Mouse (Mus musculus) lung, embryonic 15.5 days (tissue): Measurements from ENCODE around the gene 1600015I10Rik. TPM values are rescaled to one million over a fixed set of nuclear protein-coding genes. Genes with fewer than 3 reads are reported as not detected.
"Not testable (repeated sequence)": the region's sequence is repeated elsewhere in the genome, so short reads cannot be mapped to it uniquely, and the experiment has no call there.

Experiments used
- ATAC-seq: fragments of 200-750 bp; cut with Nextera tagmentation; 2 replicates; pipeline ENCODE4 v1.8.0; 2017; ENCODE audit warnings: moderate number of reproducible peaks, borderline replicate concordance; ENCODE audit not compliant: low FRiP score, low TSS enrichment; ENCODE audit errors: extremely low read depth
- H3K27ac ChIP-seq: fragments of 300-500 bp; sonication (generic); 2 replicates; pipeline ENCODE4 v1.5.1; 2015; ENCODE audit warnings: moderate library complexity, mild to moderate bottlenecking, inconsistent platforms
- H3K27me3 ChIP-seq: fragments of 300-500 bp; sonication (generic); 2 replicates; pipeline ENCODE4 v1.6.1; 2015; ENCODE audit warnings: inconsistent platforms
- H3K36me3 ChIP-seq: fragments of 300-500 bp; sonication (generic); 2 replicates; pipeline ENCODE4 v1.6.1; 2015; ENCODE audit warnings: inconsistent platforms
- H3K4me1 ChIP-seq: fragments of 300-500 bp; sonication (generic); 2 replicates; pipeline ENCODE4 v1.6.1; 2015; ENCODE audit warnings: inconsistent platforms
- H3K4me2 ChIP-seq: fragments of 300-500 bp; sonication (generic); 2 replicates; pipeline ENCODE4 v1.6.1; 2015; ENCODE audit warnings: inconsistent platforms, mild to moderate bottlenecking, moderate library complexity
- H3K4me3 ChIP-seq: fragments of 300-500 bp; sonication (generic); 2 replicates; pipeline ENCODE4 v1.5.1; 2015; ENCODE audit warnings: mild to moderate bottlenecking, inconsistent platforms
- H3K9ac ChIP-seq: fragments of 300-500 bp; sonication (generic); 2 replicates; pipeline ENCODE4 v1.6.1; 2015; ENCODE audit warnings: inconsistent platforms
- H3K9me3 ChIP-seq: fragments of 300-500 bp; sonication (generic); 2 replicates; pipeline ENCODE4 v1.6.1; 2016; ENCODE audit warnings: inconsistent platforms
- WGBS: fragments of 180-500 bp; shearing (Covaris S2); methylation state at CpG from one replicate; pipeline ENCODE4 v1.1.7; 2015; 5-methylcytosine and 5-hydroxymethylcytosine counted together
- polyA plus RNA-seq: library from polyadenylated mRNA; unstranded; fragments of >200 nt; fragmentation: Nextera tagmentation; extraction: Ambion mirVana; gene quantifications from 2 replicates; pipeline ENCODE4 v1.2.1, GENCODE M21; 2015

The 1600015I10Rik gene
- not detected in 2 replicates for polyA plus RNA-seq

- H3K36me3 ChIP-seq: no peaks in the 10 kb centered on the region
- WGBS: 81% methylated on average over 5 of the region's 5 CpGs
- H3K4me3 ChIP-seq: no peak within 1 kb of the TSS
- no peaks in the 10 kb centered on the region for H3K27me3 ChIP-seq
- H3K4me2 ChIP-seq: no peak within 1 kb of the TSS
- no peaks in the 10 kb centered on the region for H3K4me1 ChIP-seq
- ATAC-seq: no peak
- no peak within 1 kb of the TSS for H3K9ac ChIP-seq
- H3K9me3 ChIP-seq: no peaks in the 10 kb centered on the region
- no peak within 1 kb of the TSS for H3K27ac ChIP-seq
Measured at GRCm38 (mm10) chr6:48929595-48929994, at the start of gene 1600015I10Rik. Gene 1600015I10Rik (plus strand): TSS chr6:48929895.

- H3K4me2 ChIP-seq: no peak overlapping the region
- H3K9me3 ChIP-seq: no peaks in the 10 kb centered on the region
- no peak overlapping the region for H3K27ac ChIP-seq
- H3K36me3 ChIP-seq: no peaks in the 10 kb centered on the region
- H3K4me1 ChIP-seq: no peaks in the 10 kb centered on the region
- no peak for ATAC-seq
- 63% methylated on average over 4 of the region's 4 CpGs for WGBS
- no peak overlapping the region for H3K9ac ChIP-seq
- H3K4me3 ChIP-seq: no peak overlapping the region
- no peaks in the 10 kb centered on the region for H3K27me3 ChIP-seq
Measured at GRCm38 (mm10) chr6:48894203-48894602, 35.5 kb upstream of the 1600015I10Rik start.

- Histone ChIP-seq H3K27ac (no peak overlapping the region), H3K9me3 (no peaks in the 10 kb centered on the region), H3K27me3 (no peaks in the 10 kb centered on the region), H3K4me2 (no peak overlapping the region), H3K36me3 (no peaks in the 10 kb centered on the region), H3K4me1 (no peaks in the 10 kb centered on the region), H3K4me3 (no peak overlapping the region), H3K9ac (no peak overlapping the region)
- ATAC-seq: no peak
- 76% methylated on average over 8 of the region's 8 CpGs for WGBS
Measured at GRCm38 (mm10) chr6:48894938-48895818, 34.5 kb upstream of the 1600015I10Rik start.

GRCm38 (mm10) chr6:48895941-48896340 lies 33.8 kb upstream of the 1600015I10Rik start:
- Histone ChIP-seq H3K4me2 (no peak overlapping the region), H3K4me3 (no peak overlapping the region), H3K36me3 (no peaks in the 10 kb centered on the region), H3K27ac (no peak overlapping the region), H3K4me1 (no peaks in the 10 kb centered on the region), H3K9ac (no peak overlapping the region), H3K27me3 (no peaks in the 10 kb centered on the region), H3K9me3 (no peaks in the 10 kb centered on the region)
- no peak for ATAC-seq
- WGBS: 80% methylated on average over 5 of the region's 5 CpGs

- Histone ChIP-seq H3K4me2 (no peak overlapping the region), H3K27ac (no peak overlapping the region), H3K36me3 (no peaks in the 10 kb centered on the region), H3K4me3 (no peak overlapping the region), H3K9me3 (no peaks in the 10 kb centered on the region), H3K27me3 (no peaks in the 10 kb centered on the region), H3K4me1 (no peaks in the 10 kb centered on the region), H3K9ac (no peak overlapping the region)
- no peak for ATAC-seq
- WGBS: 87% methylated on average over 5 of the region's 5 CpGs
Measured at GRCm38 (mm10) chr6:48896956-48897355, 32.7 kb upstream of the 1600015I10Rik start.

DNA sequence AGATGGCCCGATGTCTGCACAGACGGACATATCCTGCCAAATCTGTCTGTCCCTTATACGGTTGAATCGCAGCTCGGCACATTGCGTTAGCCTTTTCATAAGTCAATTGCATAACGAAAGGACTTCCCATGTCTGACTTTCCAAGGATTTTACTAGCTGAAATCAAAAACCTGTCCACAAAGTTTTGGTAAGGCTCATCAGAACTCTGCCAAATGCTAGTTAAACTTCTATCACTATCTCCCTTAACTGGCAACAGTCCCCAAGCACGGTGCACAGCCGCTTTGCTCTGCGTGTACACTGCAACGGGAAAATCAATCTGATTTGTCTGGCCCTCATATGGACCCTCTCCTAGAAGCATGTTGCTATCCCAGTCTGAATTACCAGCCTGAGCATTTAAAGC lies 28.4 kb upstream of the 1600015I10Rik start:
- not testable (repeated sequence) for H3K4me2 ChIP-seq, H3K36me3 ChIP-seq, H3K9ac ChIP-seq, H3K4me3 ChIP-seq, H3K27me3 ChIP-seq, ATAC-seq, H3K4me1 ChIP-seq, H3K27ac ChIP-seq, H3K9me3 ChIP-seq
- WGBS: 84% methylated on average over 11 of the region's 11 CpGs

GRCm38 (mm10) chr6:48902511-48903406 lies 26.9 kb upstream of the 1600015I10Rik start:
- Histone ChIP-seq H3K36me3 (no peaks in the 10 kb centered on the region), H3K4me1 (no peaks in the 10 kb centered on the region), H3K27me3 (no peaks in the 10 kb centered on the region), H3K27ac (no peak overlapping the region), H3K4me2 (no peak overlapping the region), H3K9ac (no peak overlapping the region), H3K9me3 (no peaks in the 10 kb centered on the region), H3K4me3 (no peak overlapping the region)
- no peak for ATAC-seq
- WGBS: 82% methylated on average over 17 of the region's 17 CpGs

DNA sequence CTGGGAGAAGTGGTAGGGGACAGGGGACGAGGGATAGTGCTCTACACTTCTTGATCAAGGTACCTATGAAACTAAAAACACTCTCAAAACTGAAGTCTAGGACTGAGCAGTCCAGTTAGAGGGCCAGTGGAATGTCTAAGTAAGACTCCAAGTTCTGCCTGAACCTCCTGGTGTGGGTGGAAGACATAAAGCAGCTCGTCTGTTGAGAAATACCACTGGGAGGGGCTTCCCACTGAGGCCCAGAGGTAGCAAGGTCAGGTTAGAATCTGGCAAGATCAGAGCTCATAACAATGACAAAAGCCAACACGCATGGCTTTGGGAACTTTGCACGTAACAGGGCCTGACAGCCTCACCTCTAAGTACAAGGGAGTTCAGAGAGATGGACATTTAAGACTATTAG lies 26.3 kb upstream of the 1600015I10Rik start:
- Histone ChIP-seq H3K4me3 (no peak overlapping the region), H3K4me1 (no peaks in the 10 kb centered on the region), H3K27me3 (no peaks in the 10 kb centered on the region), H3K4me2 (no peak overlapping the region), H3K9ac (no peak overlapping the region), H3K36me3 (no peaks in the 10 kb centered on the region), H3K9me3 (no peaks in the 10 kb centered on the region), H3K27ac (no peak overlapping the region)
- no peak for ATAC-seq
- 61% methylated on average over 4 of the region's 4 CpGs for WGBS

DNA sequence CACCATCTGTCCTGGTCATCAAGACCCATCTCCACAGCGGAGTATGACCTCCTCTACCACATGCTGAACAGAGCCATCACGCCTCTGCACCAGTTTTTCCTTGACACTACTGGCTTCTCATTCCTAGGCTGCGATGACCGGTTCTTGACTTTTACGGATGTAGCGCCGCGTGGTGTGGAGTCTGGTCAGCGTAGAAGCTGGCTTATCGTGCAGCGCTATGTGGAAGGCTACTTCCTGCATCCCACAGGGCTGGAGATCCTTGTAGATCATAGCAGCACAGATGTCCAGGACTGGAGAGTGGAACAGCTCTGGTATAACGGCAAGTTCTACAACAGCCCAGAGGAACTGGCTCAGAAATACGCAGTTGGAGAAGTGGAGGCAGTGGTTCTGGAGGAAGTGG lies 24.1 kb upstream of the 1600015I10Rik start:
- no peaks in the 10 kb centered on the region for H3K4me1 ChIP-seq
- no peak overlapping the region for H3K9ac ChIP-seq
- 91% methylated on average over 13 of the region's 13 CpGs for WGBS
- no peaks in the 10 kb centered on the region for H3K9me3 ChIP-seq
- no peak overlapping the region for H3K27ac ChIP-seq
- no peak overlapping the region for H3K4me2 ChIP-seq
- H3K36me3 ChIP-seq: no peaks in the 10 kb centered on the region
- no peaks in the 10 kb centered on the region for H3K27me3 ChIP-seq
- ATAC-seq: no peak
- H3K4me3 ChIP-seq: no peak overlapping the region

GRCm38 (mm10) chr6:48906371-48906770 lies 23.3 kb upstream of the 1600015I10Rik start:
- Histone ChIP-seq H3K4me1 (no peaks in the 10 kb centered on the region), H3K27me3 (no peaks in the 10 kb centered on the region), H3K36me3 (no peaks in the 10 kb centered on the region), H3K4me3 (no peak overlapping the region), H3K9ac (no peak overlapping the region), H3K27ac (no peak overlapping the region), H3K4me2 (no peak overlapping the region), H3K9me3 (no peaks in the 10 kb centered on the region)
- 93% methylated on average over 14 of the region's 14 CpGs for WGBS
- no peak for ATAC-seq

DNA sequence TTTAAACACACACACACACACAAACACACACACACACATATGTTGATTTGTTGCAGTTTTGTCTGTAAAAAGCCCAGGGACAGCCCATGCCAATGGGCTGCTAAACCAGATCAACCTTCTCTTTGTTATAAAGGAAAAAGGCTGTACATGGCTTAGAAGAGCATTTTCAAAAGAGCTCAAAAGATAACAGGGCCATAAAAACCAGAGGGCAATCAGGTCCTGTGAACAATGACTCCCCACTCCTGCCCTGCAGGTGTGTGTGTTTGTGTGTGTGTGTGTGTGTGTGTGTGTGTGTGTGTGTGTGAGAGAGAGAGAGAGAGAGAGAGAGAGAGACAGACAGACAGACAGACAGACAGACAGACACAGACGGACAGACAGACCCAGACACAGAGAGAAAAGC lies 20.5 kb upstream of the 1600015I10Rik start:
- H3K4me2 ChIP-seq: no peak overlapping the region
- H3K27me3 ChIP-seq: no peaks in the 10 kb centered on the region
- no peaks in the 10 kb centered on the region for H3K4me1 ChIP-seq
- H3K4me3 ChIP-seq: no peak overlapping the region
- WGBS: 82% methylated on average over 1 of the region's 1 CpGs
- ATAC-seq: no peak
- no peak overlapping the region for H3K9ac ChIP-seq
- no peaks in the 10 kb centered on the region for H3K36me3 ChIP-seq
- H3K27ac ChIP-seq: no peak overlapping the region
- H3K9me3 ChIP-seq: no peaks in the 10 kb centered on the region

- Histone ChIP-seq H3K4me1 (no peaks in the 10 kb centered on the region), H3K4me3 (no peak overlapping the region), H3K9ac (no peak overlapping the region), H3K27ac (no peak overlapping the region), H3K9me3 (no peaks in the 10 kb centered on the region), H3K4me2 (no peak overlapping the region), H3K36me3 (no peaks in the 10 kb centered on the region), H3K27me3 (no peaks in the 10 kb centered on the region)
- no peak for ATAC-seq
- 26% methylated on average over 3 of the region's 3 CpGs for WGBS
Measured at GRCm38 (mm10) chr6:48912033-48912432, 17.7 kb upstream of the 1600015I10Rik start.
